Mouse (Mus musculus): ENCODE results near the gene Cp.
"Not testable (repeated sequence)": the region's sequence is repeated elsewhere in the genome, so short reads cannot be mapped to it uniquely, and the experiment has no call there.

Cp gene

DNA sequence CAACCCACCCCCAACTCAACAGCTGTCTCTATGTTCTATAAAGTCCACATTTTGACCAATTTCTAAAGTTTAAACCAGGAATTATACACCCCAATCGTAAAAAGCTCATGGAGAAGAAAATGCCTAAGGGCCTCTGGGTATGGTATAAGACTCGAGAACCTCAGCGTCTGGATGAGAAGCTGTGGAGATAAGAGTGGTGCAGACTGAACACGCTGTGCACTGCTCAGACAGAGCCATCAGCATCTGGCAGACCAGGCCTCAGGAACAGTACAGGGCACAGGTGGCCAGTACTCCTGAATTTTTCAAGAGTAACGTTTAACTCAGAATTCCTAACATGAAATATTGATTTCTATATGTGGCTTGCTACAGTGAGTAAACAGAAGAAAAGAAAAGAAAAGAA is 50.9 kb downstream of the Cp start:
- no peak for DNase-seq

- no peak for DNase-seq
Observed at GRCm38 (mm10) chr3:20010464-20010863, 53.6 kb downstream of the Cp start.

DNA sequence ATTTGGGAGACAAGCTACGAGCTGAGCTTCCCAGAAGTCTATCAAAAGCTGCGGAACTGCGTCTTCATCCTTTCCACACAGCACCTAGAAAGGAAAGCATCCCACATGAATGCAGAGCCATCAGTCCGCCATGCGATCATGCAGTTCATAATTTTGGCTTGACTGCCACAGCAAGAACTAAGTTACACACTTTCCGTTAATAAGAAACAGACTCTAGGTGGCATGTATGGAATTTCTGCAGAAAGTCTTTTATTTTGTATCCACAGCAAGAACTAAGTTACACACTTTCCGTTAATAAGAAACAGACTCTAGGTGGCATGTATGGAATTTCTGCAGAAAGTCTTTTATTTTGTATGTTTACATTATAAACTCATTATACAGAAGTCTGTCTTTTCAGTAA is 54.1 kb downstream of the Cp start:
- not testable (repeated sequence) for DNase-seq

DNA sequence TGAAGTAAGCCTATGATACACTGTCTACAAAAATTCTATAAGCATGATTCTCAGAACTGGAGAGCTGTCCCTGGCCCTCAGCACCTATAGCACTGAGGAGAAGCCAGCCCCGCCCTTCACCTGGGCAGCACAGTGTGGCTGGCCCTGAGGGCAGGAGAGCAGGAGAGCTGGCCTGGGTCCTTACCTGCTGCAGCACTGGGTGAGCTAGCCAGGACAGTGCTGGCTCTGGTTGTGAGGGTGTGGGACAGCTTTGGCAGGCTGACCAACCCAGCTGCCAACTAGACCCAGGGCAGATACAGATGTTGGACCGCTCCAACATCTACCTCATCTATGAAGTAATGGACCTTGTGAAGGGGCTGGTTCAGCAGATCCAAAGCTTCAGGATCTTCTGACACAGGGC is 57.6 kb downstream of the Cp start:
- no peak for DNase-seq

DNA sequence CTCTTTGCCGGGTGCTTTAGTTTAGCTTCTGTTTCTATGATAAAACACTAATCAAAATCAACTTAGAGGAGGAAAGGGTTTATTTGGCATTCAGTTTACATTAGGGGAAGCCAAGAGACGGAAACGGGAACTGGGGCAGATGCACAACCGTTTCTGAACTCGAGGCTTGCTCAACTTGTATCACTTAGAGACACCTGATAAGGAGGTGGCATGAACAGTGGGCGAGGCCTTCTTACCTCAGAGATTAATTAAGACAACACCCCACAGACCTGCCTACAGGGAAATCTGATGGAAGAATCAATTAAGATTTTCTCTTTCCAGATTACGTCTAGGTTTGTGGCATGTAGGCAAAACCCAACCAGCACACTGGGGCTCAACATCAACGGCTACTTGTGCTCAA is 61.2 kb downstream of the Cp start:
- DNase-seq, result no peak

- no peak for DNase-seq
Observed at GRCm38 (mm10) chr3:20023832-20024231, 67.0 kb downstream of the Cp start.

DNA sequence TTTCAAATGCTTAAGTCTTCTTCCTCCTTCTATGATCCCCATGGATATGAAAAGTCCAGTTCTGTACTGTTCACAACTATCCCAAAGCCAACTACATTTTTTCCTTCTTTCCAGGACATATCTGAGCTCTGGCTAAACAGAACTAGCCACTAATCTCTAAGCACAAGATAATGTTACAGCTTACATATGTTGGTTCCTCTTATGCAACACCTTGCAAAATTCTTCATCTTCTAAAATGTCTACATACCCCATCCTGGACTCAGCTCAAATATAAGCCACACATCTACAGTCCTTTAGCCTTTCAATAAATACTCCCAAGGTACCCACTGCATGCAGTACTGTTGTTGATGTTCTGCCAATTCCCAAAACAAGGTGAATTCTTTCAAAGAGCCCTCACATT is 69.6 kb downstream of the Cp start:
- no peak for DNase-seq

DNA sequence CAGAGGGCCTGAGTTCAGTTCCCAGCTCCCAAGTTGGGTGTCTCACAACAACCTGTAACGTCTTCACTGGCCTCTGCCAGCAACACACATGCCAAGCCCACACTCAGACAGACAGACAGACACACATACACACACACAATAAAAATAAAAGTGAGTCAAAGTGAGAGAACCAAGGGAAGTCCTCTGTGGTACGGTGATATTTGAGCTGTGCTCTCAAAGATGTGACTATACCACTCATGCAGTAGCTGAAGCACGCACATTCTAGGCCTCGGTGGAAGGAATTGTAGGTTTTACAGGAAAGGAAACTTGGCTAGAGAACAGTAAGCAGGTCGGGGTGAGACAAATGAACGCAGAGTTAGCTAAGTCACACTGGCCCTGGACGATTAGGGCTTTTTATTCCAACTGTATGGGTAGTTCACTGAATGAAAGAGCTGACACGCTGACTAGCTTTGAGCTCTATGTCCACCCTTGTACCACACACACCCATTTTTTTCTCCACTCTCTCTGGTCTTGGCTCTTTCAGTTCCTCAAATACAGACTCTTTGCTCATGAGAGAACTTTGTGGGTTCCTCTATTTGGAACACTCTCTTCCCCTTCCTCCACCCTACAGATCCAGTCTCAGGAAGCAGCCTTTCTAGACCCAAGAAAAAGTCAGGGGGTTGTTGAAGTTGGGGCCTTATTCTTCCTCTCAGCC is 70.3 kb downstream of the Cp start:
- DNase-seq, result no peak

DNA sequence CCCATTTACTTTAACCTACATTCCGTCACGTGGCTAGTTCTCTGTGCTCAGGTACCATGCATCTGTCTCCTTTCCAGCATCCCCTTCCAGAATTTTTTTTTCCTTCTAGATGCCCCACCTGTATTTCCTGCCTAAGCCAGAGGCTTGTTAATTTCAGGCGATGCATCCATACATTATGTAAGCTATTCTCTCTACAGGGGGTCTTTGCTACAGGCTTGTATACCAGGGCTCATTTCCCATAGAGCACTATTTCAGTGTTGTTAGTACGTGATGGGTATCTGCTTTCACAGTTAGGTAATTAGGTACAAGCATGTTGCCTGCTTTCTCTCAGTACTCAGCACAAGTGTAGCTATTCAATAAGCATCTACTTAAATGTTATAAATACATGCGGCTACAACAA is 70.9 kb downstream of the Cp start:
- DNase-seq, result no peak

DNA sequence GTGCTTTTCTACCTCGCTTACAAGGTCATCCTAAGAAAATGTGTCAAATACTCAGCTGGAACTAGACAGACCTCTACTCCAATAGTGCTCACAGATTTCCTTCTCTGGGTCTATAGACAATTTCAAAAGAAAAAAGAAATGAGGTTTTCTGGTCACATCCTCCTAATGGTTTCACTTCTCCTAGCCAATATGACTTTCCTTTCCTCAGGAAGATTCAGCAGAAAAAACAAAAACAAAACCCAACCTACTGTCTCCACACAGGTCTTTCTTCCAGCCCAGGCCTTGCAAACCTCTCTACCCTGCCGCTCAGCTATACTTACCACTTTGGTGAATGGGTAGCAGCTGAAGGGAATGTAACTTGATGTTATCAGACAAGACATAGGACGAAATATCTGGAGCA is 71.8 kb downstream of the Cp start:
- no peak for DNase-seq

DNA sequence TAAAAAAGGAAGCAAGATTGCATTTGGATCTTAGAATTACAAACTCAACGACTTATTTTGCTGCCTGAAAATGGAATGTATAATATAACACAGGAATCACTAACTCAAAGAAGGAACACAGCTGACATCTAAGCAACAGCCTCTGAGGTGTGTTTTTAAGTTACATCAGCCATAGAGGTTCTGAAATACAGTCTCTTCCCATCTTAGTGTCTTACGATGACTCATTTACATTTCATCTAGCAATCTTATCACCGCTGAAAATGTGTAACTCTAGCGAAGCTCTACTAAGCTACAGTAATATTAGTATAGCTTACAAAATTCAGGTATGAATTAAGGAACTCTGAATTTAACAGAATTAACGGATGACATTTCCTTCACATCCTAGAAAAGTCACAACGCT is 74.0 kb downstream of the Cp start:
- no peak for DNase-seq

- DNase-seq, result peak; percentile 30
Observed at GRCm38 (mm10) chr3:20033761-20034718, 77.2 kb downstream of the Cp start.

DNA sequence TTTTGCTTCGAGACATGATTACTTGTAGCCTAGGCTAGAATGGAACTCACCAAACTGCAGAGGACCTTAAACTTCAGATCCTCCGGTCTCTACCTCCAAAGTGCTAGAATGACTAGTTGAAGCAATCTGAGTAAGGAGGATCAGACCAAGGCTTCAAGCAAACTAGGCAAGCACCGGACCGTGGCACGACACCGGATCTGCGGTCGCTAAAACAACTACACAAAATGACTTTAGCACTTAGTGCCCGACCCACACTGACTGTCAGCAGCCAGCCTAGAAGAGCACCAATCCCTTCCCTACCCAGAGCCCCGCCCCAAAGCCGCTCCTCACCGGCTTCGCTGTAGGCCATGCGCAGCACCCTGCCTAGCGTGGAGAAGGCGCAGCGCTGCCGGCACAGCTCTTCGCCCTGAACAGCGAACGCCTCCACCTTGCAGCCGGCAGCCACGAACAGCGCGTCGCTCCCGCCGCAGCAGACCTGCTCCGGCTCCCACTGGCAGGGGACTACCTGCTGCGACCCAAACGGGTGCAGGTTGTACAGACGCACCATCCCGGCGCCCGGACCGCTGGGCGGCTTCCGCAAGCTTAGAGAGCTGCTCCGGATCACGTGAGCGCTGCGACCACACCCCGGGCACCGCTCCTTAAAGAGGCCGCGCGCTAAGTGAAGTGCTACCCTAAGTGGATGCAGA is 78.0 kb downstream of the Cp start, which contains the start of gene Hps3:
Gene Hps3 (minus strand): TSS at position 597 of the 686 bp plus-strand sequence.
- DNase-seq, result peak; percentile 86

DNA sequence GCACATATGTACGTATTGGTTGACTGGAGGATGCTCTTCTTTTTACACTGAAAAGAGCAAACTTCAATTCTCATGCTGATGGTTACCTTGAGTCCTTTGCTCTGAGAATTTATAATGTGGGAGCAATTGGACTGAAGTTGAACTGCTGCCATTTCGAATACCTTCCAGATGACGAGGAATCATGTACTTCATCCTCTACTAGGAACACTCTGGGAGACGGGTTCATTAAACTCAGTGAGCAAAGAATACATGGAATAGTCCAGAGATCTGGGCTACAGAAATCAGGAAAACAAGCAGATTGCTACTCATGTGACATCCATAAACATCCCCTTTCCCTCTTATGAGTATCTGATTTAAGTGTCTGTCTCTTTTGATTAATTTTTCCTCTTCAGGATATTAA is 79.2 kb downstream of the Cp start:
- no peak for DNase-seq

- DNase-seq, result not testable (repeated sequence)
Observed at GRCm38 (mm10) chr3:20041461-20041860, 84.6 kb downstream of the Cp start.

DNA sequence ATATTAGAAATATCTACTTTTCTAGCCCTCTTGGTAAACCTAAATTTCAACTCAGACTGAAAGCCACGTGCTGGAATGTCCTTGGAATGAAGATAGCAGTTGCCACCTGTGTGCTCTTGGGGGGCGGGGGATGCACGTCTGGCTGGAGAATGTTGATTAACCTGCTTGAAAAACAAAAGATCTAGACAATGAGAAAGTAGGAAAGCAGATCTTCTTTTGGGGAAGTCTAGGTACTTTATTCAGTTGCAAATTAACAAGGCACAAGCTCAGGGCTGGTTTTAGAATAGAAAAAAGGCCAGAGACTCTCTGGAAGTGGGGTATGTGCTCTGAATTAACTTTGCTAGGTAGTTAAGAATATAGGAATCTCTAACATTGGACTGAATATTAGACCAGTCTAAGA is 87.9 kb downstream of the Cp start:
- DNase-seq, result not testable (repeated sequence)

DNA sequence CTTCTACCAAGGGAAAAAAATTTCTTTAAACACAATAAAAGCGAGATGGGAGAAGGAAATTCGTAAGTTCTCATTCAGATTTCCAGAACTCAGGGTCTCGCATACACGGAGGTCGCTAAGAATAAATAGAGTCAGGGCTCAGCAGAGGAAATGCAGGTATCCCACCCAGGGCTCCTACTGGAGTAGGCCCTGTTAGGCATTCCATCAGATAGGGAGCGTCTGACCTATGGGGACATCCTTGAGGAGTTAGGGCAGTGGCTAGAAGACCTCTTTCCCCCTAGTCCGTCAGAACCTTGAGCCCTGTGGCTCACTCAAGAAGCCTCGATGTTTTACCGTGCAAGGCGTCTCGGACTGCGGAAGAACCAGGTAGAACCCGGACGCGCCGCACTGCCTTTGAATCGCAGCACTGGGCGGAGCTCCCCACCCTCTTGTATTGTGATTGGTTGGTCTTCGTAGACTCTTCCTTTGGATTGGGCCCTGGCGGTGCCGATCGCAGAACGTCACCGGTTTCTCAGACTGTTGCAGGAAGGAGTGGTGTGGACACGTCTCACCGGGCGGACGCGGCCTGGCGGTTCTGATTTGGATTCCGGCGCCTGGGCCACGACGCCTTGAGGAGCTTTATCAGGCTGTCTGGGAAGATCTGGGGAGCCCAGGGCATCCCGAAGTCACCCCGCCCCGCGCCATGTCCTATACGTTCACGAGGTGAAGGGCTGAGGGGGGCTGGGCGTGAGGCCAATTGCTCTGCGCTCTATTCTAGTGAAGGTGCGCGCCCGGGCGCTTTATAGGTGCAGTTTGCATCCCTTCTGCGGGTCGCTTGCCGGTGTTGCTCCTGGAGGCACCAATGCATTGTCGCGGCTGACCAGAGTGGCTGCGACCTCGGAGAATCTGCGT is 100.7 kb downstream of the Cp start, which contains the start of gene Hltf:
Gene Hltf (plus strand): TSS at position 506 of the 891 bp plus-strand sequence.
- peak; percentile 98 for DNase-seq

GRCm38 (mm10) chr3:20058197-20058541 is 101.3 kb downstream of the Cp start:
- peak; percentile 46 for DNase-seq

Measured in cerebellum, adult 9-10 months (tissue).